Mouse (Mus musculus): ENCODE data around the gene Ppp2r2c. TPM values are rescaled to one million over a fixed set of nuclear protein-coding genes. Genes with fewer than 3 reads are reported as not detected.
"Not testable (repeated sequence)": the region's sequence is repeated elsewhere in the genome, so short reads cannot be mapped to it uniquely, and the experiment has no call there.

Gene Ppp2r2c
- polyA plus RNA-seq, 1 experiment from 2014 or later: 0.19 TPM

DNA sequence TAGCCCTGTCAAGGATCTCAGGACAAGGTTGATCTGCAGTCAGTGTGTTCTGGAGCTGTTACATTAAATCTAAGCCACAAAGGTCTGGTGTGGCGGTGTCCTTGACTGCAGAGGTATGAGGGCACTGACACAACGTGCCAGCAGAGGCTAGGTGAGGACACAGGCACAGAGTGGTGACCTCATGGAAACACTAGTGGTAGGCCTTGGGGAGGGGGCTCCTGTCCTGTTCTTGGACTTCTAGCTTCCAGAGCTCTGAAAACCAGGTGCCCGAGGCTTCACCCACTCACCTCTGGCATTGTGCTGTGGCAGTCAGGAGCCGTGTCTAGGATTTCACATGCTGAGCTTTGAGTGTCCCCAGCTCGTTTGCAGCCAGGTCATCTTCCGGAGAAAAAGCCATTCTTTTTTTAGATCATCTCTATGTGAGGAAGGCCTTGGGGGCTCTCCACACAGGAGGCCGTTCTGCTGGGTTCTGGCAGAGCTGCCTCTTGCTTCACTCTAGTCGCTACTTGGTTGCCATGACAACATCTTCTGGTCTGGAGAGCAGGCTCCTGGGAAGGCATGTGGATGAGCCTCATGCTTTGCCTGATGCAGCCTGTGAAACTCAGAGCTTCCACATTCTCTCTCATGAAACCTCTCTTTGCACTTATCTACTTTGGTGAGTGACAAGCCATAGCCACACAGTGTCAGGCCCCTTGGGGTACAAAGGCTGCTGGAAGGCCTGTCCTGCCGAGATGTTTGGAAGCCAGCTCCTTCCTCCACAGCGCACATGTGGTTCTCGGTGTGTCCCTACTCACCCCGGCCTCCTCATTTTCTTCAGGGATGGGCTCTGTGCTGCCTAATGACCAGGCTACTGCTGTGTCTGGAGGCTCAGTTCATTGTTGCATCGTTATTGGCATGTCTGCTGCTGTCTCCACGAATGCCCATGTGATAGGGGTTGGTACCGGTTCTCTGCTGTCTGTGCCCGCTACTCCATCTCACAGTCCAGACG lies 67.5 kb downstream of the Ppp2r2c start:
- H3K4me2 ChIP-seq: peak overlapping the region; percentile 22; the same call in 1 of the 2 replicates
- peak overlapping the region; percentile 69; the same call in 1 of the 2 replicates for H3K27ac ChIP-seq (ENCODE audit: low read depth, low read length)
- 50% methylated on average over 17 of the region's 17 CpGs for WGBS (ENCODE audit: insufficient replicate concordance)
- no peaks in the 10 kb centered on the region for H3K36me3 ChIP-seq (ENCODE audit: control insufficient read depth, insufficient read depth, low read length)
- H3K9ac ChIP-seq (ENCODE audit: low read depth, low read length): no peak overlapping the region
- ATAC-seq (replicated peaks; ENCODE audit: insufficient number of reproducible peaks, low FRiP score, low TSS enrichment): no peak
- no peaks in the 10 kb centered on the region for H3K9me3 ChIP-seq (replicated peaks; ENCODE audit: control insufficient read depth, low read length)
- no peak overlapping the region for H3K4me3 ChIP-seq (ENCODE audit: low read depth, low read length)
- no peaks in the 10 kb centered on the region; the same call in 1 of the 2 replicates for H3K27me3 ChIP-seq (ENCODE audit: control insufficient read depth, insufficient read depth, low read length)
- H3K4me1 ChIP-seq (ENCODE audit: control insufficient read depth, insufficient read depth, low read length): peaks cover 13% of the 10 kb centered on the region

DNA sequence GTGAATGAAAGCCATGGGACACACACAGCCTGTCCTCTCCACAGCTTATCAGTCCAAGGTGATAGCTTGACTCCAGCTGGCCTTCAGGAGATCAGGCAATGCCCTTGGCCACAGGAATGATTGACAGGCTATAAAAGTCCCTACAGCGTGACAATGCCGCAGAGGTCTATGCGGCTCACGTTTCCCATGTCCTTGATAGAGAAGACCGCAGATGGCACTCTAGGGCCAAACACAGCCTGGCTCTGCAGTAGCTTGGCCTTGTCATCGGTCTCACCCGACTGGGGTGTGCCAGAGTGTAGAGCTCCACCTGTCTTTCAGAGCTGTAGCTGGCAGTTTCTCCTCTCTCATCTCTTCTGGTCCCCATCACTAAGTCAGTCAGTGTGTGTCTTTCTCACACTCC lies 68.2 kb downstream of the Ppp2r2c start:
- 44% methylated on average over 7 of the region's 7 CpGs for WGBS (ENCODE audit: insufficient replicate concordance)
- Histone ChIP-seq H3K27ac (ENCODE audit: low read depth, low read length) (no peak overlapping the region), H3K9ac (ENCODE audit: low read depth, low read length) (no peak overlapping the region), H3K4me2 (no peak overlapping the region; the same call in 1 of the 2 replicates), H3K4me1 (ENCODE audit: control insufficient read depth, insufficient read depth, low read length) (peaks cover 13% of the 10 kb centered on the region), H3K27me3 (ENCODE audit: control insufficient read depth, insufficient read depth, low read length) (no peaks in the 10 kb centered on the region; the same call in 1 of the 2 replicates), H3K36me3 (ENCODE audit: control insufficient read depth, insufficient read depth, low read length) (no peaks in the 10 kb centered on the region), H3K4me3 (ENCODE audit: low read depth, low read length) (no peak overlapping the region), H3K9me3 (replicated peaks; ENCODE audit: control insufficient read depth, low read length) (no peaks in the 10 kb centered on the region)
- no peak for ATAC-seq (replicated peaks; ENCODE audit: insufficient number of reproducible peaks, low FRiP score, low TSS enrichment)

DNA sequence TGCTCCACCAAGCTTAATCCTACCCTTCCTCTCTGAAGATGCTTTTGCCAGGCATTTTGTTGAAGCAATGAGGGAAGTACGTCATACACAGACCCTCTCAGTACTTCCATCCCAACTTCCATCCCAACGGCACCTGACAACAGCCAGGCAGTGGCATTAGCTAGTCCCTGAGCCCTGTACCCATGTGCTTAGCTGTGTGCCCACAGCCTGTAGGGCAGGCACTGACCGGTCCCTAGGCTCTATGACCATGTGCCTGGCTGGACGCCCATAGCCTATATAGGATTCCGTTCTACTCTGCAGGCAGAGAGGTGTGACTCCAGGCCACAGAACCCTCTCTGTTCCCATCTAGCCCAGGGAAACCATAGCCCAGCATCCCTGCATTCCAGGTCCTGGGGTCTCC lies 69.7 kb downstream of the Ppp2r2c start:
- Histone ChIP-seq H3K4me3 (ENCODE audit: low read depth, low read length) (no peak overlapping the region), H3K36me3 (ENCODE audit: control insufficient read depth, insufficient read depth, low read length) (no peaks in the 10 kb centered on the region), H3K27ac (ENCODE audit: low read depth, low read length) (no peak overlapping the region), H3K9me3 (replicated peaks; ENCODE audit: control insufficient read depth, low read length) (no peaks in the 10 kb centered on the region), H3K27me3 (ENCODE audit: control insufficient read depth, insufficient read depth, low read length) (no peaks in the 10 kb centered on the region; the same call in 1 of the 2 replicates), H3K9ac (ENCODE audit: low read depth, low read length) (no peak overlapping the region), H3K4me2 (no peak overlapping the region), H3K4me1 (ENCODE audit: control insufficient read depth, insufficient read depth, low read length) (peaks cover 13% of the 10 kb centered on the region)
- no peak for ATAC-seq (replicated peaks; ENCODE audit: insufficient number of reproducible peaks, low FRiP score, low TSS enrichment)
- 85% methylated on average over 5 of the region's 5 CpGs for WGBS (ENCODE audit: insufficient replicate concordance)

DNA sequence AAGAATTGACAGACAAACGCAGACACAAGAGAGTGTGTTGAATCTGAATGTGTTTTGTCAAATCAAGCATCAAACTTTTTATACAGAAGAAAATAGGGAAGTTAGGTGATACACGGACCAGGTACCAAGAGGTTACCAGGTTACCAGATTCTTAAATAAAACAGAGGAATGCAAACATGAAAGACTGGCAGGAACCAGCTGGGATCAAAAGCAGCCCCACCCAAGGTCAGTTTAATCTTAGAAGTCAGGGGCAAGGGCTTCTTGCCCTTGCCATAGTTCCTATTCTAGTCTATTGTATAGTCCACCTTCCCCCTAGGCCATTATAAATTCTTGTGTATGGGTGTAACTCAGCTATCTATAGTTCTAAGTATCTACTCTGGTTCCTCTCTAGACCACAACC lies 70.7 kb downstream of the Ppp2r2c start:
- H3K27me3 ChIP-seq (ENCODE audit: control insufficient read depth, insufficient read depth, low read length); H3K36me3 ChIP-seq (ENCODE audit: control insufficient read depth, insufficient read depth, low read length); H3K4me2 ChIP-seq; H3K9me3 ChIP-seq (replicated peaks; ENCODE audit: control insufficient read depth, low read length); H3K4me3 ChIP-seq (ENCODE audit: low read depth, low read length); H3K27ac ChIP-seq (ENCODE audit: low read depth, low read length); ATAC-seq (replicated peaks; ENCODE audit: insufficient number of reproducible peaks, low FRiP score, low TSS enrichment); H3K9ac ChIP-seq (ENCODE audit: low read depth, low read length): not testable (repeated sequence)
- 67% methylated on average over 2 of the region's 2 CpGs for WGBS (ENCODE audit: insufficient replicate concordance)
- H3K4me1 ChIP-seq (ENCODE audit: control insufficient read depth, insufficient read depth, low read length): peaks cover 13% of the 10 kb centered on the region

DNA sequence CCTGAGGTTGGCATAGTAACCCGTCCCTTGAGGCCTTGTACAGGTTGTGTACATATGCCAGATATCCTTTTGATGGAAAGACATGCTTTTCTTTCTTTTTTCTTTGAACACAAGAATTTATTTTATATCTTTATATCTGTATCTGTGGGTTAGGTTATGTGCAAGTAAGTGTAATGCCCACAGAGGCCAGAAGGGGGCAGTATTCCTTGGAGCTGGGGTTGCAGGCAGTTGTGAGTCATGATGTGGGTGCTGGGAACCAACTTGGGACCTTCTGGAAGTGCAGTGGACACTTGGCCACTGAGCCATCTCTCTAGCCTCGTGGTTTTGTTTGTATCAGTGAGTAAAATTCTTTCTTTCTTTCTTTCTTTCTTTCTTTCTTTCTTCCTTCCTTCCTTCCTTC lies 74.1 kb downstream of the Ppp2r2c start:
- Histone ChIP-seq H3K4me1 (ENCODE audit: control insufficient read depth, insufficient read depth, low read length) (no peaks in the 10 kb centered on the region), H3K9ac (ENCODE audit: low read depth, low read length) (no peak overlapping the region), H3K9me3 (replicated peaks; ENCODE audit: control insufficient read depth, low read length) (no peaks in the 10 kb centered on the region), H3K4me2 (no peak overlapping the region), H3K4me3 (ENCODE audit: low read depth, low read length) (no peak overlapping the region), H3K27me3 (ENCODE audit: control insufficient read depth, insufficient read depth, low read length) (no peaks in the 10 kb centered on the region), H3K36me3 (ENCODE audit: control insufficient read depth, insufficient read depth, low read length) (no peaks in the 10 kb centered on the region), H3K27ac (ENCODE audit: low read depth, low read length) (no peak overlapping the region)
- ATAC-seq (replicated peaks; ENCODE audit: insufficient number of reproducible peaks, low FRiP score, low TSS enrichment): no peak
- 78% methylated on average over 2 of the region's 2 CpGs for WGBS (ENCODE audit: insufficient replicate concordance)

DNA sequence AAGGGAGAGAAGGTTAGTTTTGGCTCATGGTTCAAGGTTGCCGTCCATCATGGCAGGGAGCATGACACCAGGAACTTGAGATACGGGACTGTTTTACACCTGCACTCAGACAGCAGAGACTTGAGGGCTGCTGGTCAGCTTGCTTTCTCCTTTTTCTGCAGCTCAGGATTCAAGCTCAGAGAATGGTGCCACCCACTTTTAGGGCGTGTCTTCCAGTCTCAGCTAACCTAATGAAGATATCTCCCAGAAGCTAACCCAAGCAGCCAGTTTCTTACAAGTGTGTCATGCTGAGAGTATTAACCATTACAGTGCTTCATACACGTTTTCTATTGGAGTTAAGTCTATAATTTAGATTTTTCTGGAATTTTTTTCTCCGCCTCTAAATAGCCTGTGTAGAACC lies 76.2 kb downstream of the Ppp2r2c start:
- no peak overlapping the region for H3K27ac ChIP-seq (ENCODE audit: low read depth, low read length)
- no peak for ATAC-seq (replicated peaks; ENCODE audit: insufficient number of reproducible peaks, low FRiP score, low TSS enrichment)
- no peaks in the 10 kb centered on the region for H3K9me3 ChIP-seq (replicated peaks; ENCODE audit: control insufficient read depth, low read length)
- no peaks in the 10 kb centered on the region for H3K36me3 ChIP-seq (ENCODE audit: control insufficient read depth, insufficient read depth, low read length)
- H3K27me3 ChIP-seq (ENCODE audit: control insufficient read depth, insufficient read depth, low read length): peaks cover 5% of the 10 kb centered on the region; the same call in 1 of the 2 replicates
- H3K4me2 ChIP-seq: no peak overlapping the region
- no peak overlapping the region for H3K9ac ChIP-seq (ENCODE audit: low read depth, low read length)
- H3K4me3 ChIP-seq (ENCODE audit: low read depth, low read length): no peak overlapping the region
- 59% methylated on average over 5 of the region's 5 CpGs for WGBS (ENCODE audit: insufficient replicate concordance)
- H3K4me1 ChIP-seq (ENCODE audit: control insufficient read depth, insufficient read depth, low read length): no peaks in the 10 kb centered on the region

DNA sequence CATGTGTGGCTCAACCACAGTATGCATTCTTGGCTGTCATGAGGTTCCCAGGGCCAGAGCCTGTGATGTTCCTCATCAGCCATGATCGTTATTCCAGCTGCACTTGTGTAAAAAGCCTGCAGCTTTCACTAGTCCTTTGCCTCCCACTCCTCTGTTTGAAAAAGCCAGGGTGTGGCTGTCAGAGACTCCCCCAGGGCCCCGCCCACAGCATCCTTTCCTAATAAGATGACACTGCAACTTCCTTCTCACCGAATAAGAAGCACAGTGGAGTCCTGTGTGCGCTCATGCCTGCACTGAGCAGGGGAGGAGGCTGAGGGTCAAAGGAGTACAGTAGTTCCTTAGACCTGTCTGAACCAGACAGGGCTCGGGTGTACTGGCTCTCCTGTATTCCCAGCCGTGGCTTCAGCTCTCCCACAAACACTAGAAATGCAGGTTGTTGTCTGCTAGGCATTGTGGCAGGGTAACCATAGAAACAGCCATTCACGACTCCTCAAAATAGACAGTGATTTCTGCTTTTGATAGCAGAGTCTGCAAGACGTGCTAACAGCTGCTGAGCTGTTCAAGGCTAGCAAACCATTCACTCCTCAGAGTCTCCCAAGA lies 76.9 kb downstream of the Ppp2r2c start:
- peaks cover 5% of the 10 kb centered on the region; the same call in 1 of the 2 replicates for H3K27me3 ChIP-seq (ENCODE audit: control insufficient read depth, insufficient read depth, low read length)

DNA sequence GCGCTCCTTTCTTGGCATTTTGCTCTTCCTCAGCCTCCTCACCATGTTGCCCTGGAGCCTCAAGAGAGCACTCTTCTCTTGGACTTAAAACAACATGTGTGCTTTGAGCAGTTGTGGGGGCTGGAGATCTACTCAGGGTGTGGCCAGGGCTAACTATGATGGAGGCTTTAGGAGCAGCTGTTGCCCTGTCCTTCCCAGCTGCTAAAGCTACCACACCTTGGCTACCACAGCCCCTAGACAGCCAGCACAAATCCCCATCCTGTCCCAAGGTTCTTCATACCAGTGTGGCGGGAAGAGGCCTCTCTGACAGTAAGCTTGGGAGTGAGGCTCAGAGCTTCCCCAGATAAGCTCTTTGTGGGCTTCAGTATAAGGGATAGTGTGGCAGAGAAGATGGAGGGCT lies 77.4 kb downstream of the Ppp2r2c start:
- no peak overlapping the region for H3K4me3 ChIP-seq (ENCODE audit: low read depth, low read length)
- no peaks in the 10 kb centered on the region for H3K9me3 ChIP-seq (replicated peaks; ENCODE audit: control insufficient read depth, low read length)
- no peak overlapping the region for H3K4me2 ChIP-seq
- H3K27me3 ChIP-seq (ENCODE audit: control insufficient read depth, insufficient read depth, low read length): peaks cover 5% of the 10 kb centered on the region; the same call in 1 of the 2 replicates
- WGBS (ENCODE audit: insufficient replicate concordance): 79% methylated on average over 2 of the region's 2 CpGs
- no peaks in the 10 kb centered on the region for H3K4me1 ChIP-seq (ENCODE audit: control insufficient read depth, insufficient read depth, low read length)
- no peak overlapping the region for H3K27ac ChIP-seq (ENCODE audit: low read depth, low read length)
- H3K9ac ChIP-seq (ENCODE audit: low read depth, low read length): no peak overlapping the region
- no peak for ATAC-seq (replicated peaks; ENCODE audit: insufficient number of reproducible peaks, low FRiP score, low TSS enrichment)
- H3K36me3 ChIP-seq (ENCODE audit: control insufficient read depth, insufficient read depth, low read length): no peaks in the 10 kb centered on the region

More for the DNA sequence above, 76.9 kb downstream of the Ppp2r2c start:
- H3K9me3 ChIP-seq (replicated peaks; ENCODE audit: control insufficient read depth, low read length): no peaks in the 10 kb centered on the region
- no peaks in the 10 kb centered on the region for H3K36me3 ChIP-seq (ENCODE audit: control insufficient read depth, insufficient read depth, low read length)
- no peaks in the 10 kb centered on the region for H3K4me1 ChIP-seq (ENCODE audit: control insufficient read depth, insufficient read depth, low read length)
- H3K4me3 ChIP-seq (ENCODE audit: low read depth, low read length): no peak overlapping the region
- WGBS (ENCODE audit: insufficient replicate concordance): 47% methylated on average over 8 of the region's 8 CpGs
- ATAC-seq (replicated peaks; ENCODE audit: insufficient number of reproducible peaks, low FRiP score, low TSS enrichment): no peak
- H3K27ac ChIP-seq (ENCODE audit: low read depth, low read length): no peak overlapping the region
- H3K4me2 ChIP-seq: no peak overlapping the region
- H3K9ac ChIP-seq (ENCODE audit: low read depth, low read length): no peak overlapping the region

Measured in heart, embryonic 11.5 days (tissue).